Mouse (Mus musculus): ENCODE results near the gene Sec63.

DNA sequence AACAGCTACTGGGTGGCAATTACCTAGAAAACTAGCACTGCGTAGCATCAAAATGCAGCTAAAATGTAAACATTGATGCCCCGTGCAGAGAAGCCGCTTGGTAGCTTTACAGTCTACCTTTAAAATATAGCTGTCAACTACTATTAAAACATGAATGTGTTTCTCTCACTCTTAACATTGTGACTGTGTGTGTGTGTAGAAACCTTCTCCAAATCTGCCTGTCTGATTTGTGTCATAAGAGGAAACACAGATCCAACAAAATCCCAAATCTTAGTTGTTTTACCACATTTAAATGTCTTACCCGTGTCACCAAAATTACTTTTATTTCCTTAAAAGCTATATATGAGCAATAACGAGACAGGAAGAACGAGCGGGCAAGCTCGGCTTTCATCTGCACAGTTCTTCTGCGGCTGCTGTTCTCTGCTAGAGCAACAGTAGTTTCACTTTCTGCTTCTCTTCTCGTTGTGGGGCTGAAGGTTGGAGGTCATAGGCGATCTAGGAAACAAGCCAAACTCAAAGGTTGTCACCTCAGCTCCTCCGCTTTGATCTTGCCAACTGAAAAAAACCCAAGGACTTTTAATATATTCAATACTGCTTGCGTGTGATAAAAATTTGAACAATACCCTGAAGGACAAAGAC, 100.9 kb downstream of the Sec63 start:
- no peak for TF ChIP-seq CTCF (IDR thresholded peaks at IDR 0.05; ENCODE audit: borderline replicate concordance, insufficient read depth, low read depth, low read length)
- TF ChIP-seq POLR2A (IDR thresholded peaks at IDR 0.05; ENCODE audit: borderline replicate concordance, insufficient read depth, low read length), result no peak

Data from cerebellum, adult 2 months (tissue).